Mouse (Mus musculus) embryonic facial prominence, embryonic 10.5 days (tissue): ENCODE data around the gene Panx1. TPM values are rescaled to one million over a fixed set of nuclear protein-coding genes. Genes with fewer than 3 reads are reported as not detected.

Experiments used
- DNase-seq: peaks from one replicate; pipeline ENCODE4 v3.0.0-alpha.2; 2017; ENCODE audit warnings: low spot score
- H3K27ac ChIP-seq: fragments of 300-500 bp; sonication (generic); replicated peaks from 2 replicates; pipeline ENCODE4 v1.5.1; 2016; ENCODE audit warnings: mild to moderate bottlenecking
- H3K27me3 ChIP-seq: fragments of 300-500 bp; sonication (generic); replicated peaks from 2 replicates; pipeline ENCODE4 v1.6.1; 2016; ENCODE audit warnings: low read depth, mild to moderate bottlenecking; ENCODE audit not compliant: poor library complexity, severe bottlenecking
- H3K36me3 ChIP-seq: fragments of 300-500 bp; sonication (generic); replicated peaks from 2 replicates; pipeline ENCODE4 v1.6.1; 2016; ENCODE audit warnings: mild to moderate bottlenecking, moderate library complexity
- H3K4me1 ChIP-seq: fragments of 300-500 bp; sonication (generic); 2 replicates; pipeline ENCODE4 v1.6.1; 2016
- H3K4me3 ChIP-seq: fragments of 300-500 bp; sonication (generic); 2 replicates; pipeline ENCODE4 v1.5.1; 2016; ENCODE audit warnings: mild to moderate bottlenecking, moderate library complexity
- H3K9me3 ChIP-seq: fragments of 300-500 bp; sonication (generic); 2 replicates; pipeline ENCODE4 v1.6.1; 2016; ENCODE audit warnings: mild to moderate bottlenecking
- WGBS: fragments of 180-500 bp; shearing (Covaris S2); methylation state at CpG from one replicate; pipeline ENCODE4 v1.1.7; 2016; 5-methylcytosine and 5-hydroxymethylcytosine counted together
- polyA plus RNA-seq: library from polyadenylated mRNA; unstranded; fragments of >200 nt; fragmentation: Nextera tagmentation; extraction: Ambion mirVana; gene quantifications from 2 replicates; pipeline ENCODE4 v1.2.1, GENCODE M21; 2016

Panx1 gene
- polyA plus RNA-seq, 1 experiment from 2014 or later, result 68.7 TPM

- no peaks in the 10 kb centered on the region for H3K36me3 ChIP-seq
- H3K27ac ChIP-seq, result no peak overlapping the region
- no peaks in the 10 kb centered on the region for H3K27me3 ChIP-seq
- WGBS, result 75% methylated on average over 3 of the region's 3 CpGs
- no peak overlapping the region for H3K4me3 ChIP-seq
- no peak for DNase-seq
- H3K4me1 ChIP-seq, result peaks cover 3% of the 10 kb centered on the region; the same call in 1 of the 2 replicates
- H3K9me3 ChIP-seq, result no peaks in the 10 kb centered on the region
Measured at GRCm38 (mm10) chr9:14983141-14983540, 62.1 kb downstream of the Panx1 start.

GRCm38 (mm10) chr9:14982683-14983082, 62.6 kb downstream of the Panx1 start:
- Histone ChIP-seq H3K4me1 (peaks cover 3% of the 10 kb centered on the region; the same call in 1 of the 2 replicates), H3K36me3 (no peaks in the 10 kb centered on the region)

GRCm38 (mm10) chr9:14981539-14982155, 63.6 kb downstream of the Panx1 start:
- Histone ChIP-seq H3K27me3 (no peaks in the 10 kb centered on the region), H3K36me3 (no peaks in the 10 kb centered on the region), H3K27ac (no peak overlapping the region), H3K4me3 (no peak overlapping the region), H3K4me1 (peaks cover 3% of the 10 kb centered on the region; the same call in 1 of the 2 replicates), H3K9me3 (0 out of 2 replicates have a peak, but pooled peaks cover 2% of the 10 kb centered on the region)
- WGBS, result 88% methylated on average over 4 of the region's 4 CpGs
- no peak for DNase-seq

More at GRCm38 (mm10) chr9:14982683-14983082, 62.6 kb downstream of the Panx1 start:
- H3K27me3 ChIP-seq, result no peaks in the 10 kb centered on the region
- H3K27ac ChIP-seq, result no peak overlapping the region
- H3K4me3 ChIP-seq, result no peak overlapping the region
- H3K9me3 ChIP-seq, result 0 out of 2 replicates have a peak, but pooled peaks cover 2% of the 10 kb centered on the region
- DNase-seq, result no peak

- H3K27ac ChIP-seq, result no peak overlapping the region
- no peak for DNase-seq
- H3K4me3 ChIP-seq, result no peak overlapping the region
- H3K4me1 ChIP-seq, result no peaks in the 10 kb centered on the region
- 0 out of 2 replicates have a peak, but pooled peaks cover 2% of the 10 kb centered on the region for H3K9me3 ChIP-seq
- H3K27me3 ChIP-seq, result no peaks in the 10 kb centered on the region
- no peaks in the 10 kb centered on the region for H3K36me3 ChIP-seq
- WGBS, result 85% methylated on average over 6 of the region's 6 CpGs
Measured at GRCm38 (mm10) chr9:14974251-14975232, 70.7 kb downstream of the Panx1 start.

- Histone ChIP-seq H3K4me3 (no peak overlapping the region), H3K4me1 (no peaks in the 10 kb centered on the region), H3K27ac (no peak overlapping the region), H3K9me3 (0 out of 2 replicates have a peak, but pooled peaks cover 2% of the 10 kb centered on the region), H3K36me3 (no peaks in the 10 kb centered on the region), H3K27me3 (no peaks in the 10 kb centered on the region)
- DNase-seq, result no peak
- 84% methylated on average over 7 of the region's 7 CpGs for WGBS
Measured at GRCm38 (mm10) chr9:14973762-14974161, 71.5 kb downstream of the Panx1 start.

- 78% methylated on average over 3 of the region's 3 CpGs for WGBS
- no peaks in the 10 kb centered on the region for H3K4me1 ChIP-seq
- DNase-seq, result no peak
- no peak overlapping the region for H3K27ac ChIP-seq
- H3K36me3 ChIP-seq, result no peaks in the 10 kb centered on the region
- H3K4me3 ChIP-seq, result no peak overlapping the region
- no peaks in the 10 kb centered on the region for H3K9me3 ChIP-seq
- H3K27me3 ChIP-seq, result no peaks in the 10 kb centered on the region
Measured at GRCm38 (mm10) chr9:14970805-14971525, 74.3 kb downstream of the Panx1 start.

GRCm38 (mm10) chr9:14970211-14970610, 75.1 kb downstream of the Panx1 start:
- H3K9me3 ChIP-seq, result no peaks in the 10 kb centered on the region
- H3K27me3 ChIP-seq, result no peaks in the 10 kb centered on the region
- no peak overlapping the region for H3K4me3 ChIP-seq
- no peak overlapping the region for H3K27ac ChIP-seq
- 84% methylated on average over 4 of the region's 4 CpGs for WGBS
- no peak for DNase-seq
- H3K4me1 ChIP-seq, result no peaks in the 10 kb centered on the region
- no peaks in the 10 kb centered on the region for H3K36me3 ChIP-seq

GRCm38 (mm10) chr9:14967598-14967997, 77.7 kb downstream of the Panx1 start:
- Histone ChIP-seq H3K27me3 (no peaks in the 10 kb centered on the region), H3K4me3 (no peak overlapping the region), H3K36me3 (no peaks in the 10 kb centered on the region), H3K27ac (no peak overlapping the region), H3K9me3 (no peaks in the 10 kb centered on the region), H3K4me1 (no peaks in the 10 kb centered on the region)
- DNase-seq, result no peak
- 94% methylated on average over 1 of the region's 1 CpGs for WGBS

GRCm38 (mm10) chr9:14966787-14967186, 78.5 kb downstream of the Panx1 start:
- no peak overlapping the region for H3K27ac ChIP-seq
- WGBS, result 57% methylated on average over 4 of the region's 4 CpGs
- no peaks in the 10 kb centered on the region for H3K9me3 ChIP-seq
- H3K4me3 ChIP-seq, result no peak overlapping the region
- no peaks in the 10 kb centered on the region for H3K4me1 ChIP-seq
- no peaks in the 10 kb centered on the region for H3K27me3 ChIP-seq
- H3K36me3 ChIP-seq, result no peaks in the 10 kb centered on the region
- no peak for DNase-seq

GRCm38 (mm10) chr9:14965368-14965767, 79.9 kb downstream of the Panx1 start:
- Histone ChIP-seq H3K27me3 (no peaks in the 10 kb centered on the region), H3K4me1 (no peaks in the 10 kb centered on the region), H3K9me3 (no peaks in the 10 kb centered on the region), H3K27ac (no peak overlapping the region), H3K4me3 (no peak overlapping the region), H3K36me3 (no peaks in the 10 kb centered on the region)
- no peak for DNase-seq

- no peak overlapping the region for H3K4me3 ChIP-seq
- no peaks in the 10 kb centered on the region for H3K9me3 ChIP-seq
- H3K27me3 ChIP-seq, result no peaks in the 10 kb centered on the region
- H3K27ac ChIP-seq, result no peak overlapping the region
- H3K4me1 ChIP-seq, result no peaks in the 10 kb centered on the region
- 80% methylated on average over 1 of the region's 1 CpGs for WGBS
- no peaks in the 10 kb centered on the region for H3K36me3 ChIP-seq
- DNase-seq, result no peak
Measured at GRCm38 (mm10) chr9:14962769-14963168, 82.5 kb downstream of the Panx1 start.

GRCm38 (mm10) chr9:14954659-14955058, 90.6 kb downstream of the Panx1 start:
- 71% methylated on average over 1 of the region's 1 CpGs for WGBS

More at GRCm38 (mm10) chr9:14954659-14955058, 90.6 kb downstream of the Panx1 start:
- no peak overlapping the region for H3K27ac ChIP-seq
- no peak for DNase-seq
- H3K9me3 ChIP-seq, result no peaks in the 10 kb centered on the region
- H3K27me3 ChIP-seq, result no peaks in the 10 kb centered on the region
- H3K4me1 ChIP-seq, result 0 out of 2 replicates have a peak, but pooled peaks cover 4% of the 10 kb centered on the region
- no peaks in the 10 kb centered on the region for H3K36me3 ChIP-seq
- no peak overlapping the region for H3K4me3 ChIP-seq
